Mouse (Mus musculus) kidney, adult 11 months (tissue): Measurements from ENCODE around the gene Hsd17b13.
"Not testable (repeated sequence)": the region's sequence is repeated elsewhere in the genome, so short reads cannot be mapped to it uniquely, and the experiment has no call there.

ENCODE experiments used
- DNase-seq: peaks from one replicate; pipeline ENCODE4 v3.0.0; 2022

Gene Hsd17b13

DNA sequence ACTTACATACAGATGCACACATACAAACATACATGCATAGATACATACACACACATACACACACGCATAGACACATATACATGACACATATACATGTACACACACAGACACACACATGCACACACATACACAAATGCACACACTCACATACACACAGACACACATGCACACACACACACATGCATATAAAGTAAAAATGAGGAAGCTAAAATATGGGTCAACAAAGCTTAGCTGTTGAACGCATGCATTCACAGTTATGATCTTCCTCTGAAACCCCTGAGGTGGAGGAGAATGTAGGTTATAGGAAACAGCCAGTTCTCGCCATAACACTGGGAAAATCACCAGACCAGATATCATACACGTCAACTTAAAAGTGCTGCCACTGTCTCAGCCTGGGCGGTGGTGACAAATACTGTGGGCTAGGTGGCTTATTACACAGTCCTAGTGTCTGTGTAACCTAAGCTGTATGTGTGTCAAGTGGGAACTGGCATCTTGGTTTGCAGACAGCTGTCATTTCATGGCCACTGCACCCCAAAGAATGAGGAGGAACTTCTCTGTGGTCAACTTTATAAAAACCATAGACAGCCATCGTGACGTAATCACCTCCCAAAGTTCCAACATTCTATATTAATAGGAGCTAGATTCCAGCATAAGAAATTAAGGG lies 829 bp upstream of the Hsd17b13 start:
- DNase-seq = no peak

DNA sequence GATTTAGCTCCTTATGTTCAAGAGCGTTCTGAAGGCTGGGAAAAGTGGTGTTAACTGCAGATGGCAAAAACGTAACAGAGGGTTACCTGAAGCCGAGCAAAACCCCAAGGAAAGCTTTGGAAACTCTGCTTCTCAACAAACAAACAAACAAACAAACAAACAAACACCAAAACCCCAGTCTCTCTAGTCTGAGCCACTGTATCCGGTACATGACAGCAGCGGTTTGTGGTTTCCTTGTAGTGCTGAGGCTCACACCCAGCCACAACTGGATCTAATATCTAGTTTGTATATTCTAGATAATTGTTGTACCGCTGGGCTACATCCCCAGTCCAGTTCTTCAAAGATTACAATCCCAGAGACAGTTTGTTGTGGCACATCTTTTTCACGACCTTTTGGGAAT lies 1.5 kb downstream of the Hsd17b13 start:
- DNase-seq = no peak

DNA sequence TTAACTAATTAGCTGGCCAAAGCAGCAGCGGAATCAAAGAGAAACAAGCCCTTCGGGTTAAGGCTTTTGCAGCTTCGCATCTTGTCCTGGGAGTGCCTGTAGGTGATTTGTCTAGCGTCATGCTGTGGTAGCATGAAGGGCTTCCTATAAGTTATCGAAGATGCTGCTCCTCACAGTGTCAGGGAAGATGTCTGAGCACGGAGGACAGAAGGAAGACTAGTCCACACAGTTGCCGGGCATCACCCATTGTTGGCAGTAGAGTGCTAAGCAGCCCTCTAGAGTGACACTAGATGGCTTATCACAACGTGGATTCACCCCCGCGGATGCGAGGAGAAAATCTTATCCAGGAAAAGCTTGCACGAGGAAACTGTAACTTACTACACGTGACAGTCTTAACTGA lies 4.4 kb downstream of the Hsd17b13 start:
- no peak for DNase-seq

DNA sequence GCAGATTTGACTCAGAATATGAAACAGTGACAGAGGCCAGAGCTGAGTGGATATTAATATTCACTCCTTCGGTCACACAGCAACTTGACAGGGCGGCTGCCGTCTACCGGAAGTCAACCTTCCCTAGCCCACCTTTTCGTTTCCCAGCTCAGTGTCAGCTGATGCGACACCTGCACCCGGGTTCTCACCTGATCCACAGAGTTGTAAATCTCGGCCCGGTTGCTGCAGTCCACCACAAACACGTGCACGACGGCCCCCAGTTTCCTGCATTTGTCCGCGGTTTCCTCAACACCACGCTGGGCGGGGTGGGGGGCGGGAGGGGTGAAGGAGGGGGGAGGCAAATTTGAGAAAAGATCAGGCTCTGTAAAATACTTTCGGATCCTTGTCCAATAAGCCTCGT lies 4.8 kb downstream of the Hsd17b13 start:
- DNase-seq = no peak

DNA sequence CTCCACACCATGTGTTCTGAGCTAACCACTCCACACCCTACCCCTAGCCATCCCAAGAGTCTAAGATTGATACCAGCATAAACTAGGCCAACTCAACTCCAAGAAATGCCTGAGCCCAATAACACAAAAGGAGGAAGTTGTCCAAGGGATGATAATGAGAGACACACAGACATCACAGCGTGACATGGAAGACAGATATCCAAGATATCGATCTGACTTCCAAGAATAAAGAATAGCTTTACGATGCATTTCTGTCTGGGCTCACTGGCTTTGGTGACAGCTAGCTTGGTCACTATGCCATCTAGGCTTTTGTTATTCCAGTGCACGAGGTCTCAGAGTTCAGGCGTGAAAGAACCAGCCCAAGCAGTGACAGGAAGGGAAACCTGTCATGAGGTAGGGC lies 6.2 kb downstream of the Hsd17b13 start:
- DNase-seq = no peak

DNA sequence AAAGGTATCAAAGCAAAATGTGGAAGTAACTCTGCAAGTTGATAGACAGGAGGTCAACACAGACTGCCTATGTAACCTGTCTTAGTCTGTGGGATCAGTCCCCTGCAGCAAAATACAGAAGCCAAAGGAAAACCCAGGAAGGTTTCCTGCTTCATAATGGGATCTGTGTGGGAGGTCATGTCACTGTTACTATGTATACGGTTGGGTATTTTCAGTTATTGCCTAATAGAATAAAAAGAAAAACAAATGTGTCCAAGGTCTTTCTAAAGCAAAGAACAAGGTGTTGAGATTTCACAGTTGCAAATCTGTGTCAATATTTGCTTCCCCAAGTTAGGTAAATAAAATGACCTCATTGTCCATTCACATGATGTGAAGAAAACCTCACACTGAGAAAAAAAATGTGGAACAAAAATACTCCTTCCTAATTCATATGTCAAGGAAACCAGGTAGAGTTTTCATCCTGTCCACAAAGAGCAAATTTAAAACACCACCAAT lies 14.2 kb downstream of the Hsd17b13 start:
- DNase-seq = no peak

GRCm38 (mm10) chr5:103954638-103955037 lies 22.6 kb downstream of the Hsd17b13 start:
- DNase-seq = no peak

DNA sequence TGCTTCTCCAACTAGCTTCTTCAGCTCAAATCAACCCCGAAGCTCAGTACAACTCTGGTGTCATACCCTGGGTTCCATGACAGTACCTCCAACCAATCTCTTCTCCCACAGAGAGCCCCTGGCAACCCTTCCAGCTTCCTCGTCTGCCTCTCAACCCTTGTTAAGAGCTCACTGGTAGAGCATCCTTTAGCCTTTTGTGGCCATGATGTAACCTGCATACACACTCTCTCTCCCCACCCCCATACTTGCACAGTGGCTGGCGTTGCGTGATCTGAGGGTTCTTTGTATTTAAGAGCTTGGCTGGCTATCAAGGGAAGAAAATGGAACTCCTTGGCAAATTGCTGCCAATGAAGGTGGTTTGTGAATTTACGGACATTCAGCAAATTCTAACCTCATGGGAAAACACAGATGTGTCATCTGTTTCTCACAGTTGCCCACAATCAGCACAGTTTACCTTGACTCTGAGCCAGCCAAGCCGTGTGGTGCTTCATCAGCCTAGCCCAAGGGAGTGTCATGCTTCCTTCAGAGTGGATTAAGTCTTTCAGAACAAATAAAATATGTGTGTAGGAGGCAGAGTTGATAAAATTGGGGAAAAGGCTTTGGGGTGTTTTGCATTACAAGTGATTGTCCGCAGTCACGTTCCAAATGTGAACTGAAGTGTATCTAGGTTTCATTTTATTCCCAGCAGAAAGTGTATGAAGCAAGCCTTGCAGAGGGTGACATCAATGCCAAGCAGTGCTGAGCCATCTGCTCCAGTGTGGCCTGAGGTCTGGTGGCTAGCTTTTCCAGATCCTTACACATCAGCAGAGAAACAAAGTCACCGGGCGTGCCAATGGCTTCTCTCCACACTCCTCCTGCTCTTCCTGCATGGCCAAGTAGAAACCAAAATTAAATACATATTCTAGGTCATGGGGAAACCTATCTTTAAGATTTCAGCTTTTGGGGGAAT lies 23.8 kb downstream of the Hsd17b13 start:
- no peak for DNase-seq

DNA sequence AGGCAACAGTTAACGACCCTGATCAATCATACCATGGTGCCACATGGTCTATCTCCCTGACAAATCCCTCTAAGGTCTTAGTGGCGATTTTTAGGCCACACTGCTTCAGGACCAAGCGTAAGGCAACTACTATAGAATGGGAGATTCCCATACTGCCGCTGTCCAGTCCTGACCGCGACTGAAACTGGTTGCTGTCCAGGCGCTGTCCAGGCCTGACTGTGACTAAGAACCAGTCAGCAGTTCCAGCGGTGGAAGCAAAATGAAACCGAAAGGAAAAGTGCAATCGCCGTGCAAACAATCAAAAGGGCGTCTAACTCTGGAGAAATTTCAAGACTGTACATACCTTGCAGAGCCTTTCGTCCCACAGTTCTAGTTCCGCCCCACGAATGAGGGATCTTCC lies 27.1 kb downstream of the Hsd17b13 start:
- DNase-seq = not testable (repeated sequence)

DNA sequence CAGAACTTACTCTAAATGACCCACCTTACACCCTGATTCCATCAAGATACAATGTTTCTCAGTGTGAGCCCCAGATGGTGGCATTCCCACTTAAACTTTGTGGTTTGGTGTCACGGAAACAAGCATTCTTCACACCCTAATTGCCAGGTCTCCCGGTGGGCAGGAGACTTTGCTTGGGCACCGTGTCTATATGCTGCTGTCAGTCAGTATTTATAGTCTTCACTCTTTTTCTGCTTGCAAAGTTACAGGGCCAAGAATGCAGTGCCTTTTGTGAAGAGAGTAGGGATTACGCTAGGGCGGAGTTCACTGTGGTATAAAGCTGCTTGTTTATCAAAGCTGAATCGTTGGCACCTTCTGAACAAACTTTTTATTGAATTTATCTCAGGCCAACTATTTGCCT lies 34.0 kb downstream of the Hsd17b13 start:
- no peak for DNase-seq

GRCm38 (mm10) chr5:103939856-103940255 lies 37.4 kb downstream of the Hsd17b13 start:
- DNase-seq = no peak

GRCm38 (mm10) chr5:103939350-103939652 lies 37.9 kb downstream of the Hsd17b13 start:
- DNase-seq = no peak

- no peak for DNase-seq
Measured at GRCm38 (mm10) chr5:103938547-103939349, 38.5 kb downstream of the Hsd17b13 start.

- no peak for DNase-seq
Measured at GRCm38 (mm10) chr5:103936906-103937589, 40.2 kb downstream of the Hsd17b13 start.

DNA sequence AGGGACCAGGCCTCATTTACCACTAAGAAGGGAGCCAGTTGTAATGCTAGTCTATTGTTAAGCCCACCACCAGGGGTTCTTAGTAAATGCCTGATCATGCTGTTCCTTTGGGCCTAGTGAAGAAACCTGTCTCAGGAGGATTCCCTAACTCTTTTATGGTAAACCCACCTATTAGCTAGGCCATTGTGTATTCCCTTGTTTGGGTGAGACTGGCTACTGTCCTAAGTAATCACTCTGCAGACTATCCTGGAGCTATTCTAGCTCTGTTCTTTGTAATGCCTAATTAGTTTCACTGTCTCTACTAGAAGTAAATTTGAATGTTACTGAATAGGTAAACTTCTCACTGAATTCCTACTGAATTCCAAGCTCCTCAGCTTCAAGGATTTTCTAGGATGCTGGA lies 45.3 kb downstream of the Hsd17b13 start:
- not testable (repeated sequence) for DNase-seq

DNA sequence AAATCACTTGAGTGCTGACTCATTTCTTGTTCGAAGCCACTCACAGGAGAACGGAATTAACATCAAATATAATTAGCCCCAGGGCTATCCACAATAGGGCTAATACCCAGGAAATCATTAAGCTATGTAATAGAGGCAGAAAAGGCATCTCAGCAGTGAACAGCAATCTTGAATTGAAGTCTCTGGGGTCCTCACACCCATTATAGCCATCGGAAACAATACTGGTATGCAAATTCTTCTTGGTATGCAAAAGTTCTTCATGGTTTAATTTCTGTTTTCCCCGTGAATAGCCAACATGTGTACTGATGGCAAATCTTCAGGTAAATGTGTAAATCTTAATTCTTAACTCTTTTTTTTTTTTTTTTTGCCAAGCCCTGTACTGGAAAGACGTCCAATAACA lies 46.7 kb downstream of the Hsd17b13 start:
- DNase-seq = no peak

- no peak for DNase-seq
Measured at GRCm38 (mm10) chr5:103928196-103928550, 49.0 kb downstream of the Hsd17b13 start.

DNA sequence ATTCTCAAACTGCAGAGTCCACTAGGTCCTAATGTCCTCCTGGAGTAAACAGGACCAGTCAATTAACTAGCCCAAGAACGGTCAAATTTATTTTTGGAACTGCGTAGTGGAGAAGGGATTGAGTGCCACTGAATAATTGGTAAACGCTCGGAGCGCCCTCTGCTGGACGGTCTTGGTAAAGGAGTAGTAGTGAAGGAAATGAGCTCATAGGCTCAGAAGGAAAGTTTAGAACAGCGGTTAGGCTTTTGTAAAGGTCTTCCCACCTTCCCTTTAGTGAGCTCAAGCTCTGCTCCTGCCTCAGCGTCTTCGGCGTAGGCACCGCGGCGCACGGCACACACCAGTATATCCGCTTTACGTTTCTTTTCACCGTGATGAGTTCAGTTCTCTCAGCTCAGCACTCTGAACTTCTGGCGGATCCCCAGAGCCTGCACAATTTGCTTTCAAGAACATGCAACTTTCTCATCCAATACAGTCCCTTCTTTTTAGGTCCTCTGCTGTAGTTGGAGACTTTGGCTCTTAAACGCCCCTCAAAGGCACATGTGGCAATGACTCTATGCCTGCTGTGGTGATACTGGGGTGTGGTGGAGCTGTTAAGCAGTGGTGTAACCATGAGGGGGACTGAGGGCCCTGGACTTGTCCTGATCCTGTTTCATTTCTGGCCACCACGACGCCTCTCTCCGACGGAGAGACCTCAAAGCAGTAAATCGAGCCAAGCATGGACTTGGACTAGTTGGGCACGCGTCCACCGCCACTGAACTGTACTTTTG lies 49.6 kb downstream of the Hsd17b13 start:
- peak; percentile 83 for DNase-seq

DNA sequence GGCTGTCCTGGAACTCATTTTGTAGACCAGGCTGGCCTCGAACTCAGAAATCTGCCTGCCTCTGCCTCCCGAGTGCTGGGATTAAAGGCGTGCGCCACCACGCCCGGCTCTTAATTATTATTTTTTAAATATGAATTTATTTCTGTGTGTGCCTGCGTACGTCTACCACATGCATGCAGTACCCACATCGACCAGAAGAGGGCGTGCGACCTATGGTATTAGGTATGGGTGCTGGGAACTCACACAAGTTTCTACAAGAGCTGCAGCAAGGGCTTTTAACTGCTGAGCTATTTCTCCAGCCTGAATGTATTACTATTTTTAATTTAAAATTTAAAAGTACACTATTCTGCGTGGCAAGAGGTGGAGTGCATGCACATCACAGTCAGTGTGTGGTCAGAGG lies 50.8 kb downstream of the Hsd17b13 start:
- DNase-seq = no peak

DNA sequence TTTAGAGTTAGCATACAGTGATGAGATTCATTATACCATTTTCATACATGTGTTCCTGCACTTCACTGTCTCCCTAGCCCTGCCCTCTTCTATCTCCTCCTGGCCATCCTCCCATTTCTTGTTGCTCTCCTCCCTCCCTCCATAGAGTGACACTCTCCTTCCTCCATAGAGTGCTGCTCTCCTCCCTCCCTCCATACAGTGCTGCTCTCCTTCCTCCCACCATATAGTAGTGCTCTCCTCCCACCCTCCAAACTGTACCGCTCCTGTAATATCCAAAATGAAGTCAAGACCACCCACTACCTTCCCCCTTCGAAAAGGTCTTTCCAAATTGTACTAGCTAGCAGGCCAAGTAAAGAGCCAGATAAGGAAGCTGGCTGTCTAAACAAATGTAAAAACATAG lies 53.5 kb downstream of the Hsd17b13 start:
- DNase-seq = no peak

DNA sequence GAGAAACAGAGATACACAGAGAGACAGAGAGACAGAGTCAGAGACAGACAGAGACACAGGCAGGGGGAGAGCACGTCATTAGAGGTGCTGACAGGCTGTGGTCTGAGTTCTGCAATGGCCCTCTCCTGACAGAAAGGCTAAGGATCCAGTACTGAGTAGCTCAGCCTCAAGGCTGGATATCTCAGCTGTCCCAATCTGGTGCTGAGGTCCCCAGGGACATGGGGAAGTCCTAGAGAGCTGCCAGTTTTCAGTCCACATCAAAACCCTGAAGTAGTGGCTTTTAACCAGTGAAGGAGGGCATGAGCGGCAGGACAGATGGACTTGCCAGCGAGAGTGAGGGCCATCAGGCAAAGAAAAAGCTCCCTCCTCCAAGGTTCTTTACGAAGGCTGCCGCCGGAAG lies 54.1 kb downstream of the Hsd17b13 start:
- no peak for DNase-seq

DNA sequence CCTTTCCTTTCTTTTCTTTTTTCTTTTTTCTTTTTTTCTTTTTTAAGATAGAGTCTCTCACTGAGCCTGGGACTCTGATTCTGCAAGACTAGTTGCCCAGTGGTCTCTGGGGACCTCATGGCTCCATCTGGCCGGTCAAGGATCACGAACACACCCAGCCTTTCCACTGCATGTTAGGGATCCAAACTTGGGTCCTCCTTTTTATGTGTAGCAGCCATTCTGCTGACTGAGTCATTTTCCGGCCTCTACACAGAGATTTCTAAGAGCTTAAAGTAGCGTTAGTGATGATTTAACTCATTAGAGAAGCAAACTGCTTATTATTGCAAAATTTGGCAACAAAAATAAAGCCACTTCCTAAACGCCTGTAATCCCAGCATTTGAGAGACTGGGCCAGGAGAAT lies 54.8 kb downstream of the Hsd17b13 start:
- DNase-seq = no peak
